Mouse (Mus musculus): Measurements from ENCODE around the gene Llgl2.
"Not testable (repeated sequence)": the region's sequence is repeated elsewhere in the genome, so short reads cannot be mapped to it uniquely, and the experiment has no call there.

Gene Llgl2

GRCm38 (mm10) chr11:115836656-115837395, 13.0 kb downstream of the Llgl2 start:
- DNase-seq (ENCODE audit: low read depth), result no peak

GRCm38 (mm10) chr11:115837606-115838345, 13.9 kb downstream of the Llgl2 start:
- no peak for DNase-seq (ENCODE audit: low read depth)

- DNase-seq (ENCODE audit: low read depth), result peak; percentile 34
Observed at GRCm38 (mm10) chr11:115838895-115839311, 15.1 kb downstream of the Llgl2 start.

- no peak for DNase-seq (ENCODE audit: low read depth)
Observed at GRCm38 (mm10) chr11:115839732-115840131, 15.9 kb downstream of the Llgl2 start.

- DNase-seq (ENCODE audit: low read depth), result peak; percentile 25
Observed at GRCm38 (mm10) chr11:115841044-115841443, 17.2 kb downstream of the Llgl2 start.

- DNase-seq (ENCODE audit: low read depth), result peak; percentile 26
Observed at GRCm38 (mm10) chr11:115841961-115842550, 18.2 kb downstream of the Llgl2 start.

GRCm38 (mm10) chr11:115843141-115843890, 19.5 kb downstream of the Llgl2 start:
- DNase-seq (ENCODE audit: low read depth), result no peak

GRCm38 (mm10) chr11:115843891-115844239, 20.0 kb downstream of the Llgl2 start:
- no peak for DNase-seq (ENCODE audit: low read depth)

- DNase-seq (ENCODE audit: low read depth), result no peak
Observed at GRCm38 (mm10) chr11:115844240-115844639, 20.4 kb downstream of the Llgl2 start.

GRCm38 (mm10) chr11:115845819-115846218, 22.0 kb downstream of the Llgl2 start:
- no peak for DNase-seq (ENCODE audit: low read depth)

GRCm38 (mm10) chr11:115854674-115855073, 30.8 kb downstream of the Llgl2 start:
- DNase-seq (ENCODE audit: low read depth), result peak; percentile 44

GRCm38 (mm10) chr11:115857146-115857545, 33.3 kb downstream of the Llgl2 start:
- not testable (repeated sequence) for DNase-seq (ENCODE audit: low read depth)

- no peak for DNase-seq (ENCODE audit: low read depth)
Observed at GRCm38 (mm10) chr11:115857936-115858335, 34.1 kb downstream of the Llgl2 start.

- no peak for DNase-seq (ENCODE audit: low read depth)
Observed at GRCm38 (mm10) chr11:115858354-115858753, 34.5 kb downstream of the Llgl2 start, which contains the start of gene Myo15b. Myo15b (plus strand) TSS chr11:115858406.

- DNase-seq (ENCODE audit: low read depth), result peak; percentile 63
Observed at GRCm38 (mm10) chr11:115859143-115859945, 35.5 kb downstream of the Llgl2 start.

- peak; percentile 22 for DNase-seq (ENCODE audit: low read depth)
Observed at GRCm38 (mm10) chr11:115863895-115864294, 40.0 kb downstream of the Llgl2 start.

- peak; percentile 12 for DNase-seq (ENCODE audit: low read depth)
Observed at GRCm38 (mm10) chr11:115869393-115869792, 45.5 kb downstream of the Llgl2 start.

- DNase-seq (ENCODE audit: low read depth), result no peak
Observed at GRCm38 (mm10) chr11:115872437-115872836, 48.6 kb downstream of the Llgl2 start.

- DNase-seq (ENCODE audit: low read depth), result no peak
Observed at GRCm38 (mm10) chr11:115875935-115876334, 52.1 kb downstream of the Llgl2 start.

- no peak for DNase-seq (ENCODE audit: low read depth)
Observed at GRCm38 (mm10) chr11:115876438-115876837, 52.6 kb downstream of the Llgl2 start.

- no peak for DNase-seq (ENCODE audit: low read depth)
Observed at GRCm38 (mm10) chr11:115877174-115877755, 53.4 kb downstream of the Llgl2 start.

Measured in NIH3T3 (cell line).